Mouse (Mus musculus) v-Abl transformed pro-B cells (cell line): ENCODE data around the gene Pfn3.

Source experiments
- in situ Hi-C, 2 experiments: fragments of 400-800 bp; cut with MboI; formaldehyde crosslinking; loops; one replicate each; pipeline ENCODE4 v1.15.1; 2025; ENCODE audit not compliant: unreplicated experiment in 2 of 2

Pfn3 gene

GRCm38 (mm10) chr13:55431889-55432685 is 17.1 kb upstream of the Pfn3 start:
- in situ Hi-C loops: no loop called here

DNA sequence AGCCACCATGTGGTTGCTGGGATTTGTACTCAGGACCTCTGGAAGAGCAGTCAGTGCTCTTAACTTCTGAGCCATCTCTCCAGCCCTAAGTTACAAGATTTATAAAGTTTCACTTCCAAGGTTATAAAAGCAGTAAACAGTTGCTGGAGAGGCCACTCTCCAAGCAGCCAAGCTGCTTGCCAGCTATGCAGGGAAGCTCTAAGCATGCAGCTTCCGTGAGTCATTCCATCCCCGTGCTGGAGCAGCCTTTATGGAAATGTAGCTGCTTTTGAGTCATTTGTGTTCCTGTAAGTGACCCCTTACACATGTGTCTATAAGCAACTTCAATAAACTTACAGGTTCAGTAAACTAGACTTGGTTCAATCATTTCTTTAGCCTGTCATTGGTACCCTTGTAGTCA is 15.5 kb upstream of the Pfn3 start:
- in situ Hi-C loops: no loop called here

GRCm38 (mm10) chr13:55429226-55429888 is 14.3 kb upstream of the Pfn3 start:
- in situ Hi-C loops: loop anchor here in 1 of 2 experiments (5.0 kb wide), 1 partner anchor 38 kb away; no protein-coding TSS in a partner anchor

GRCm38 (mm10) chr13:55426613-55427012 is 11.6 kb upstream of the Pfn3 start, which contains the start of gene F12:
TSS of gene F12 (minus strand) at chr13:55426793.
- in situ Hi-C loops: loop anchor here in 1 of 2 experiments (5.0 kb wide), 1 partner anchor 41 kb away; no protein-coding TSS in a partner anchor

- in situ Hi-C loops: loop anchor here in 1 of 2 experiments (5.0 to 25.0 kb wide), 2 partner anchors 46 to 216 kb away; partner anchors contain the start of gene Ddx46
These were observed 6.1 kb upstream of the Pfn3 start for GRCm38 (mm10) chr13:55420933-55421800.

DNA sequence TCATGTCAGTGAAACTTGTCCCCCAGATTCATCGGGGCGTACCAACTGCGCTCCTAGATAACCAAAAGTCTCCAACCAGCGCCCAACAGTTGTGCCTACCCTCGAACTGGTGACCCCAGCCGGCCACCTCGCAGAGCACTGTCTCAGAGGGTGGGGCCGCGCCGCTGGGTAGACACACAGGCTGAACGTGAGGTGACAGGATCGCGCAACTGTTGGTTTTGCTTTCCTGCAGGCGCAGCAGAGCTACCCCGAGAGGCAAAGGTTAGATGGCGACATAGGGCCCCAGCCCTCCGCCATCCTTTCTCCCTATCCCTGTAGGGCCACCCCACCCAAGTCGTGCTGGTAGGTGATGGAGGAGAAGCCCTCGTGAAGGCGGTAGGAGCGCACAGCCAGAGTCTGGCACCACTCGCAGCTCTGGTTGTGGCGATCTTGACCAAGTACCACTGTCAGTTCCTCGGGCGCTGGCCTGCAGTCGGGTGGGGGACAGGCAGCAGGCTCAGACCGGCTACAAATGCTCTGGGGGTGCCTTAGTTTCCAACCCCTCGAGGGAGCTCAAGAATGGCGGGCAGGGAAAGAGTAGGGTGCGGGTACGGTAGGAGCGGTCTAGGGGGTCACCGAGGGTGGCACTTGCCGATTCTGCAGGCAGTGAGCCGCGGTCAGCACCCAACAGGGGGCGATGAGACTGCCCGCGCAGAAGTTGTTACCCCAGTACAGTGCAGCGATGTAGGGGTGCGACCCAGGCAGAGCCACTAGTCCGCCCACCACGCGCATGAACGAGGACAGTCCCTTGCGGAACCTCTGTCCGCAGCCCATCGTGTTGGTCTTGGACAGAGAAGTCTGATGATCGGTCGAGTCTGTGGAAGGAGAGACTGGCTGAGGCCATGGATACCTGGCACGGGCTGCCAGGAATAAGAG is 5.2 kb upstream of the Pfn3 start:
- in situ Hi-C loops: loop anchor here in 1 of 2 experiments (5.0 to 25.0 kb wide), 2 partner anchors 47 to 217 kb away; partner anchors contain the start of gene Ddx46

GRCm38 (mm10) chr13:55419142-55419541 is 4.1 kb upstream of the Pfn3 start:
- in situ Hi-C loops: loop anchor here in 1 of 2 experiments (25.0 kb wide), 1 partner anchor 218 kb away; the partner anchor contains the start of gene Ddx46

DNA sequence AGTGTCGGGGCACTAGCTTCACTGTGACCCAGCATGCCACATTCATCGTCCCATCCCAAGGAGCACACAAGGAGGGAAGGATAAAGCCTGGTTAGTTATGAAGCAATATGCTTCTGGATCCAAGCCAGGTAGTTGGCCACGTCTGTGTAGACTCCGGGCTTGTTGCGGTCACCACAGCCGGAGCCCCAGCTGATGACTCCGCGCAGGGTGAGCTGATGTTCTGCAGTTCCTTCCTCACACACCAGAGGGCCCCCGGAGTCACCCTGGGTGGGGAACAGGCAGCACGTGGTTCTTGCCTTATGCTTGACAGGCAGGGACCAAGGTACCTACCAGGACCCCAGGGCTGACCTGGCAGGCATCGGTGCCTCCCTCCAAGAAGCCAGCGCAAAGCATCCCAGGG is 3.0 kb upstream of the Pfn3 start:
- in situ Hi-C loops: loop anchor here in 1 of 2 experiments (25.0 kb wide), 1 partner anchor 219 kb away; the partner anchor contains the start of gene Ddx46

DNA sequence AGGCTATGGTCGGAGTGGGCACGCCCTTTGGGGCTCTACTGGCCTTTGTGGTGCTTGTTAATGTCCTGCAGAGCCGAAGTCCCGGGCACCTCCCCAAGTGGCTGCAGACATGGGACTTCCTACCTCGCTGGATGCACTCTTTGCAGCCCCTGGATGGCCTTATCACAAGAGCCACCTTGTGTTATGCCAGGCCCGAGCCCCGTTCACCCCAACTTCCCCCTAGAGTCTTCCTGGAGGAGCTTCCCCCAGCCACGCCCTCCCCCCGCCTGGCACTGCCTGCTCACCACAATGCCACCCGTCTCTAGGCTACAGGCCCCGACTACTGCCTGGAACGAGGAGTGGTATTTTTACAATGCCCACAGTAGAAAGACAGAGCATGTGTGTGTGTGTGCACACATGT is 1.7 kb downstream of the Pfn3 start:
- in situ Hi-C loops: loop anchor here in 1 of 2 experiments (25.0 kb wide), 1 partner anchor 224 kb away; the partner anchor contains the start of gene Ddx46

DNA sequence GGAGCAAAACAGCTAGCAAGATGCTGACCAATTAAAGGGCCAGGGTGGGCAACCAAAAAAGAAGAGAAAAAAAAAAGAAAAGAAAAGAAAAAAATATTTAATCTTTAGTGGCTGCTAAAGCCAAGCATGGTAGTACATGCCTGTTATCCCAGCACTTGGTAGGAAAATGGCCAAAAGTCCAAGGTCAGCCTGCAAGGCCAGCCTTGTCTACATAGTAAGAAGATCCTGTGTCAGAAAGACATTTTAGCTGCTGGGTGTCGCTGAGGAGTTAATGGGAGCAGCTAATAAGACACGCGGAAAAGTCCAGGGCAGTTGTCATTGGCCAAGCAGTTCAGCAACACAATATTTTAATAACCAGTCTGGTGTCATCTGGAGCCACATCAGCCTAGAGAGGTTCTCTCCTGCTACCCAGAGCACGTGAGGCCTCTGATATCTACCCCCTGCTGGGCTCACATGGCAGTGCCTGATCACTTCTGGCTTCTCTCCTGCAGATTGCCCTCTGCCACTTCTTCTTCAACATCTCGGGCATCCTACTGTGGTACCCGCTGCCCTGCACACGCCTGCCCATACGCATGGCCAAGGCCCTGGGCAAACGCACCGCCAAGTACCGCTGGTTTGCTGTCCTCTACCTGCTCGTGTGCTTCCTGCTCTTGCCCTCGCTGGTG is 2.3 kb downstream of the Pfn3 start:
- in situ Hi-C loops: loop anchor here in 1 of 2 experiments (25.0 kb wide), 1 partner anchor 225 kb away; the partner anchor contains the start of gene Ddx46

DNA sequence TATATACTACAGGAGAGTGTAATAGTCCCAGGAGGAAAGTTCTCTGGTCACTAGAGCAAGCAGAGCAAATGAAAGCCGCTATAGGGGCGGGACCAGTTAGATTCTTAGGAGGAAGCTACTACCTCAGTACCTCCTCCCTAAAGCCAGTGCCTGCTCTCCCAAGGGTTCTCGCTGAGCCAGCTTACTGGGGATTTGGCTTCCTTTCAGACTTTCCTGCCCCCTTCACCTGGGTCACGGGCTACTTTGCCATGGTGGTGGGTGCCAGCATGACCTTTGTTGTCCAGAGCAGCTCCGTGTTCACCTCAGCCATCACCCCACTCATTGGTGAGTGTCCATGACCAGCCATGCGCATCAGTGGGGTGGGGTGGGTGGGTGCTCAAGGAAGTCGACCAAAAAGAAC is 3.2 kb downstream of the Pfn3 start:
- in situ Hi-C loops: loop anchor here in 1 of 2 experiments (25.0 kb wide), 1 partner anchor 225 kb away; the partner anchor contains the start of gene Ddx46

DNA sequence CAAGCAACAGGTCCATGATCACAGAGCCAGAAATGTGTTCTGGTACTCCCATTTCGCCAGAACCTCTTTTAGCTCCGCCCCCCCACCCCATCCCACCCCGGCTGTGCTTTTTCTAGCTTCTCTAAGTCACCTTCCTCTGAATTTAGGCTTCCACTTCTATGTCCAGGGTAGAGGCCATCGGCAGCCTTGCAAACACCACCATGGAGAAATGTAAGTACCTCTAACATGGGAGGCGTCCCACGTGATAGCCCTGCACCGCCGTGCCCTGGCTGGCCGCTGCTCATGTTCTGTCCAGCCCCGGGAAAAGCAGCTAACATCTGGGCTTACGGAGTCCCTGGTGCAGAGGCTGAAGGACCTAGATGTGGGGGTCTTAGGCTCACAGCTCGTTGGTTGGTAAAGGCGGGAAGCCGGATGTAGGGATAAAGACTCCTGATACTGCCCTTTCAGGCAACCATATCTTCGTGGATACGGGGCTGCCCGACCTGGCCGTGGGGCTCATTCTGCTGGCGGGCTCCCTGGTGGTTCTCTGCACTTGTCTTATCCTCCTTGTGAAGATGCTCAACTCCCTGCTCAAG is 6.4 kb downstream of the Pfn3 start:
- in situ Hi-C loops: loop anchor here (5.0 to 25.0 kb wide), 2 partner anchors 109 to 229 kb away; partner anchors contain the start of gene Ddx46 (in 1 of the 2)

GRCm38 (mm10) chr13:55407341-55407740 is 7.7 kb downstream of the Pfn3 start:
- in situ Hi-C loops: loop anchor here (5.0 to 25.0 kb wide), 2 partner anchors 110 to 230 kb away; partner anchors contain the start of gene Ddx46 (in 1 of the 2)

DNA sequence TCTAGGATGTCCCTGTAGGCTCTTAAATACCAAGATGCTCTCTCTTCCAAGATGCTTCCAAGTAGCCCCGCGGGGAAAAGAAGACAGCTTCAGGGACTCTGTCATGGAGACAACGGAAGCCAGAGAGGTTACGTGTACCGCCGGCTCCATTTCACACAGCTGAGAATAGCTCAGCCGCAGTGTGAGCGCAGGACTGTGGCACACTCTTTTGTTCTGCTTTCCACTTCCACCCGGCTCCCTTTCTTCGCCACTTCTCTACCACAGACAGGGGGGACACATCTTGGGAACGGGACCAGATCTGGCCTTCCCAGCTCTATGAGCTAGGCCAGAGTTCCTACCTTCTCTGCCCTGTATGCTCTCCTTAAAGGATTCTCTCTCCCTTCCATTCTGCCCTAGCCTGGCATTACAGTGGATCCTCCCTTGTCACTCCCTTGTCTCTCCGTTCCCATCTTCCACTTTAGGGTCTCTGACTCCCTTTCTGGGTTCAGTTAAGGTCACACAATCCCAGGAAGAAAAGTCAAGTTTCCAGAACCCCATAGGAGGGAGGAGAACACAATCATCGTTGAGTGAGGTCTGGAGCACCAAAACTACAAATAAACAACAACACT is 9.1 kb downstream of the Pfn3 start:
- in situ Hi-C loops: loop anchor here (5.0 to 25.0 kb wide), 2 partner anchors 111 to 231 kb away; partner anchors contain the start of gene Ddx46 (in 1 of the 2)

DNA sequence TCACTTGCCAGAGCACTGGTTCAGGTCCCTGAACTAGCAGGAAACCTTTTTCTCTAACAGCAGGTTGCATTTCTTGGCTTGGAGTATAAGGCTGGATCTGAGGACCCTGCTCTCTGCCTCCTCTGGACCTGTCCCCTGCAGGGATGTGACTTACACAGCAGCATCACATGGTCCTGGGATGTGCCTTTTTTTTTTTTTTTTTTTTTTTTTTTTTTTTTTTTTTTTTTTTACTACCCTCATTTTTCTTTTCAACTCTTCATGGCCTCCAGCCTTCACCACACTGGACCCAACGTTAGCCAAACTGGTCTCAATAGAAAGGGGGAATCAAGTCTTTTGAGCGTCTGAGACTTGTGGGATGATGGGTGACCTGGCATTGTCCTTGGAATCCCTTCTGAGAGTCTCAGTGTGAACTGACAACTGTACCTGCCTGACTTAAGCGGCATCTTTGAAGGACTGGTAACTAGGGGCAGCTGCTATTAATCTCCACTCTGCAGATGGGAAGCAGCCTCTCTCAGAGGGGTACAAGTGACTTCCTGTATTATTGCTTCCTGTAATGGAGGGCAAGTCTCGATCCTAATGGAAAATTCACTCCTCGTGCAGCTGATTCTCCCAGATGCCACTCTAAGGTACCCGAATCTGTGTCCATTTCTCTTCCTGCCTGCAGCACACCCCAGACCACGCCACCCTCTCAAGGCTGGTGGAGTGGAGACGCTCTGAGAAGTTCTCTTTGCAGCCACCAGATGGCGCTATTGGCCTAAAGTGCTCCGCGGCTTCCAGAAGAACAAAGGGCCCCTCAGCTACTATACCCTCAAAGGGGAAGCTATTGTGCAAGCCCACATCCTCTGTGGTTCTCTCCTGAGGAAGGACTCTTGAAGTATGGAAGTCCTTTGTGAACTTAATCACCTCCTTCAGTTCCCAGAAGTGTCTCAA is 9.9 kb downstream of the Pfn3 start:
- in situ Hi-C loops: loop anchor here (5.0 to 25.0 kb wide), 2 partner anchors 112 to 232 kb away; partner anchors contain the start of gene Ddx46 (in 1 of the 2)
